Mouse (Mus musculus) yolk sac, embryonic 10.5 days (tissue): ENCODE data around the gene Pet2.

Experiments used
- DNase-seq: peaks from one replicate; pipeline ENCODE4 v3.0.0-alpha.2; 2017; ENCODE audit warnings: low spot score

Pet2 gene

GRCm38 (mm10) chrX:89409589-89409988 is at the start of gene Pet2:
Gene Pet2 (minus strand): TSS chrX:89409689.
- no peak for DNase-seq
